Mouse (Mus musculus) heart, postnatal 0 days (tissue): Measurements from ENCODE around the gene Anks1.

Source experiments
- CTCF ChIP-seq: IDR thresholded peaks from 2 replicates; pipeline ENCODE4 v1.5.1; 2016; ENCODE audit warnings: antibody characterized with exemption, control low read depth, low read depth
- EP300 ChIP-seq: IDR thresholded peaks from 2 replicates; pipeline ENCODE4 v1.6.1; 2016; ENCODE audit warnings: antibody characterized with exemption, low read depth

- TF ChIP-seq EP300, result no peak
- no peak for TF ChIP-seq CTCF
Observed at GRCm38 (mm10) chr17:28026111-28026872, 117.2 kb downstream of the Anks1 start.
